Mouse (Mus musculus) midbrain, postnatal 0 days (tissue): ENCODE data around the gene Pcid2. TPM values are rescaled to one million over a fixed set of nuclear protein-coding genes. Genes with fewer than 3 reads are reported as not detected.

Experiments
- ATAC-seq: fragments of 200-750 bp; cut with Nextera tagmentation; 2 replicates; pipeline ENCODE4 v1.8.0; 2017; ENCODE audit warnings: moderate number of reproducible peaks, mild to moderate bottlenecking, moderate TSS enrichment, moderate library complexity; ENCODE audit not compliant: low FRiP score
- DNase-seq: peaks from one replicate; pipeline ENCODE4 v3.0.0-alpha.2; 2015; ENCODE audit warnings: low spot score
- H3K27ac ChIP-seq: fragments of 300-500 bp; sonication (generic); 2 replicates; pipeline ENCODE4 v1.5.1; 2014; ENCODE audit warnings: low read depth, mild to moderate bottlenecking, low read length, mixed read lengths
- H3K27me3 ChIP-seq: fragments of 300-500 bp; sonication (generic); 2 replicates; pipeline ENCODE4 v1.6.1; 2014; ENCODE audit warnings: low read length, control low read depth, mixed read lengths; ENCODE audit not compliant: insufficient read depth
- H3K36me3 ChIP-seq: fragments of 300-500 bp; sonication (generic); 2 replicates; pipeline ENCODE4 v1.6.1; 2014; ENCODE audit warnings: low read length, control low read depth, mixed read lengths; ENCODE audit not compliant: insufficient read depth
- H3K4me1 ChIP-seq: fragments of 300-500 bp; sonication (generic); 2 replicates; pipeline ENCODE4 v1.6.1; 2014; ENCODE audit warnings: mild to moderate bottlenecking, control low read depth, antibody characterized with exemption, low read length, mixed read lengths; ENCODE audit not compliant: insufficient read depth
- H3K4me2 ChIP-seq: fragments of 300-500 bp; sonication (generic); 2 replicates; pipeline ENCODE4 v1.6.1; 2014; ENCODE audit warnings: low read depth, mild to moderate bottlenecking, low read length, mixed read lengths; ENCODE audit not compliant: poor library complexity, severe bottlenecking
- H3K4me3 ChIP-seq: fragments of 300-500 bp; sonication (generic); 2 replicates; pipeline ENCODE4 v1.5.1; 2014; ENCODE audit warnings: low read depth, mild to moderate bottlenecking, low read length, moderate library complexity
- H3K9ac ChIP-seq: fragments of 300-500 bp; sonication (generic); replicated peaks from 2 replicates; pipeline ENCODE4 v1.6.1; 2014; ENCODE audit warnings: mild to moderate bottlenecking, low read length, moderate library complexity, mixed read lengths; ENCODE audit not compliant: poor library complexity, severe bottlenecking
- H3K9me3 ChIP-seq: fragments of 300-500 bp; sonication (generic); 2 replicates; pipeline ENCODE4 v1.6.1; 2016; ENCODE audit warnings: low read length, control low read depth
- CTCF ChIP-seq: IDR thresholded peaks from 2 replicates; pipeline ENCODE4 v1.5.1; 2016; ENCODE audit warnings: antibody characterized with exemption, mild to moderate bottlenecking
- WGBS: fragments of 180-500 bp; shearing (Covaris S2); extraction: QIAGEN DNeasy Blood & Tissue Kit; methylation state at CpG from one replicate; pipeline ENCODE4 v1.1.7; 2014; 5-methylcytosine and 5-hydroxymethylcytosine counted together
- polyA plus RNA-seq: library from polyadenylated mRNA; unstranded; fragments of >200 nt; fragmentation: Nextera tagmentation; extraction: Ambion mirVana; gene quantifications from 2 replicates; pipeline ENCODE4 v1.2.1, GENCODE M21; 2015
- total RNA-seq: library from RNA; depleted of rRNA; stranded (reverse); fragments of >200 nt; gene quantifications from 2 replicates; pipeline ENCODE4 v1.2.3, GENCODE M21; 2014

Gene Pcid2
- total and polyA plus RNA-seq, 2 experiments from 2014 or later, result 29.0 to 32.2 TPM

- WGBS, result 87% methylated on average over 3 of the region's 3 CpGs
Observed at GRCm38 (mm10) chr8:13118516-13118915, 13.3 kb upstream of the Pcid2 start.

GRCm38 (mm10) chr8:13117096-13117495 is 11.8 kb upstream of the Pcid2 start:
- H3K27me3 ChIP-seq, result no peaks in the 10 kb centered on the region
- TF ChIP-seq CTCF, result no peak
- no peaks in the 10 kb centered on the region for H3K4me1 ChIP-seq
- DNase-seq, result no peak
- no peak for ATAC-seq
- 92% methylated on average over 2 of the region's 2 CpGs for WGBS
- no peak overlapping the region for H3K27ac ChIP-seq
- no peak overlapping the region; the same call in 1 of the 2 replicates for H3K9ac ChIP-seq
- no peaks in the 10 kb centered on the region for H3K9me3 ChIP-seq
- no peak overlapping the region for H3K4me3 ChIP-seq
- no peak overlapping the region for H3K4me2 ChIP-seq
- peaks cover 21% of the 10 kb centered on the region for H3K36me3 ChIP-seq

More at GRCm38 (mm10) chr8:13118516-13118915, 13.3 kb upstream of the Pcid2 start:
- DNase-seq (no peak), ATAC-seq (no peak)
- no peak for TF ChIP-seq CTCF
- Histone ChIP-seq H3K36me3 (peaks cover 25% of the 10 kb centered on the region), H3K4me3 (no peak overlapping the region), H3K4me2 (no peak overlapping the region), H3K9ac (no peak overlapping the region), H3K4me1 (no peaks in the 10 kb centered on the region), H3K27ac (no peak overlapping the region), H3K9me3 (no peaks in the 10 kb centered on the region), H3K27me3 (no peaks in the 10 kb centered on the region)

DNA sequence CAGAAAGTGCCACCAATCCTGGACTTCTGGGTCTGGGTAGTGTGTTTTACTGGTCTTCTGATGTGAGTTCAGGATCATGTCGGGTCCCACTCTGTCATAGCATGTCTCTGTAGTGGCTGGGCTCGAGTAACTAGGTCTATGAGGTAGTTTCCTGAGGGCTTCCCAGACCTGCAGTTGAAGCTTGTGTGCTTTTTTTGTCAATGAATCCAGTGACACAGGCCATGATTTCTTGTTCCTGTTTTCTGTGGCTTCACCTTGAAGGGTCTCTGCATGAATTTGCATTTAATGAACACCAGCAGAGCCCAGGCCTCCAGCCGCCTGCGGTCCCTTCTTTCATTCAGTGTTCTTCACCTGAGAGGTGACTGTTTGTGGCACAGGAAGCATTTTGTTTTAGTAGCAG is 8.0 kb upstream of the Pcid2 start:
- Histone ChIP-seq H3K4me3 (no peak overlapping the region), H3K9ac (no peak overlapping the region), H3K27me3 (no peaks in the 10 kb centered on the region), H3K36me3 (0 out of 2 replicates have a peak, but pooled peaks cover 5% of the 10 kb centered on the region), H3K4me2 (no peak overlapping the region), H3K9me3 (no peaks in the 10 kb centered on the region), H3K4me1 (no peaks in the 10 kb centered on the region; the same call in 1 of the 2 replicates), H3K27ac (no peak overlapping the region)
- WGBS, result 97% methylated on average over 4 of the region's 4 CpGs
- ATAC-seq (no peak), DNase-seq (no peak)
- no peak for TF ChIP-seq CTCF

DNA sequence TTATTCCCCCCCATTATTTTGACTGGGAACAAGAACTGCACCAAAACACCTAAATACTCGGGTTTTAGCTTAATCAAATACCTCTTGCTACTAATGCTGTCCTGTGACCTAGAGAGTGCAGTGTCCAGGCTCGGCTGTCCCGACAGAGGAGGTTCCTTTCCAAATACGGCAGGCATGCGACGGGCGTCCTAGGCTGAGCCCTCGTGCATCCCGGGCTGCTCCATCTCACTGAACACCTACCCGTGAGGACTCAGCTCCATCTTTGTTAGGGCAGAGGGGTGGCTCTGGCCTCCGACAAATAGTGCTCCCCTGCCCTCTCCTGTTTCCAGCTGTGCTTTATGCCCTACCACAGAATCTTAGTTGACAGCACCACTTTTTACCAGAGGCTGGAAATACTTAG is 6.7 kb upstream of the Pcid2 start:
- DNase-seq (no peak), ATAC-seq (no peak)
- 85% methylated on average over 11 of the region's 11 CpGs for WGBS
- TF ChIP-seq CTCF, result no peak
- no peak overlapping the region for H3K27ac ChIP-seq
- H3K36me3 ChIP-seq, result 0 out of 2 replicates have a peak, but pooled peaks cover 5% of the 10 kb centered on the region
- H3K9ac ChIP-seq, result no peak overlapping the region
- H3K9me3 ChIP-seq, result no peaks in the 10 kb centered on the region
- H3K27me3 ChIP-seq, result no peaks in the 10 kb centered on the region
- H3K4me2 ChIP-seq, result no peak overlapping the region
- H3K4me3 ChIP-seq, result no peak overlapping the region
- H3K4me1 ChIP-seq, result no peaks in the 10 kb centered on the region; the same call in 1 of the 2 replicates

DNA sequence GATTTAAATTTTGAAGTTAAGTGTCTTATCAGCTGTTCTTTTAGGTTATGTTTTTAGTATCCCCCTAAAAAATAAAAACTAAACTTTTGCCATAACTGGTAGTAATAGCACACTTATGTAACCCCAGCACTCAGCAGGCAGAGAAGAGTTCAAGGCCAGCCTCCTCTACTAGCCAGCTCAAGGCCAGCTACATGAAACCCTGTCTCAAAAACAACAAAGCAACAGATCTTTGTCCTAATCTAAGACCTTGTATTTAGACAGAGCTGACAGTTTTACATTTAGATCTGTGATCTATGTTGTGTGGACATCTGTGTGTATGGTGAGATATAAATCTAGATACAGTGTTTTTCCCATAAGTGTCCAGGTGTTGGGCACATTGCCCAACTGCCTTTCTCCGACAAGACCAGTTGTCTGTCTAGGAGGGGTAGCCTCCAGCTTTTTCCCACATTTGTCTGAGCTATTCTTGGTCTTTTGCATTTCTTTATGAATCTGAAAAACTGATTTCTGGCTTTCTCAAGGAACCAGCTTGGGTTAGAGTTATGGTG is 4.2 kb upstream of the Pcid2 start:
- no peak for ATAC-seq

GRCm38 (mm10) chr8:13108967-13109366 is 3.7 kb upstream of the Pcid2 start:
- WGBS, result 90% methylated on average over 8 of the region's 8 CpGs
- Histone ChIP-seq H3K4me2 (no peak overlapping the region), H3K9ac (no peak overlapping the region), H3K9me3 (no peaks in the 10 kb centered on the region), H3K4me3 (no peak overlapping the region), H3K36me3 (no peaks in the 10 kb centered on the region), H3K27ac (no peak overlapping the region), H3K4me1 (peaks cover 2% of the 10 kb centered on the region; the same call in 1 of the 2 replicates), H3K27me3 (no peaks in the 10 kb centered on the region)
- ATAC-seq (no peak), DNase-seq (no peak)
- no peak for TF ChIP-seq CTCF

More for the DNA sequence above, 4.2 kb upstream of the Pcid2 start:
- Histone ChIP-seq H3K36me3 (no peaks in the 10 kb centered on the region), H3K4me1 (no peaks in the 10 kb centered on the region; the same call in 1 of the 2 replicates), H3K27ac (no peak overlapping the region), H3K27me3 (no peaks in the 10 kb centered on the region), H3K9ac (no peak overlapping the region), H3K9me3 (no peaks in the 10 kb centered on the region), H3K4me2 (no peak overlapping the region), H3K4me3 (no peak overlapping the region)
- no peak for TF ChIP-seq CTCF
- 79% methylated on average over 1 of the region's 1 CpGs for WGBS
- no peak for DNase-seq
